Mouse (Mus musculus) right cerebral cortex, postnatal 4 days (tissue): ENCODE measurements around the gene Gm10283.
"Not testable (repeated sequence)": the region's sequence is repeated elsewhere in the genome, so short reads cannot be mapped to it uniquely, and the experiment has no call there.

Source experiments
- DNase-seq: peaks from one replicate; pipeline ENCODE4 v3.0.0-alpha.2; 2022

Gene Gm10283

GRCm38 (mm10) chr8:60503098-60503497 is at the start of gene Gm10283:
Gm10283 (minus strand) TSS chr8:60503198.
- DNase-seq: no peak

- DNase-seq: no peak
Measured at GRCm38 (mm10) chr8:60534945-60535344, 31.9 kb upstream of the Gm10283 start.

GRCm38 (mm10) chr8:60518286-60518685 is 15.3 kb upstream of the Gm10283 start:
- DNase-seq: no peak

- peak; percentile 63 for DNase-seq
Measured at GRCm38 (mm10) chr8:60505653-60506521, 2.9 kb upstream of the Gm10283 start, which contains the start of gene Aadat. Aadat (plus strand) TSS chr8:60505932.

- DNase-seq: not testable (repeated sequence)
Measured at GRCm38 (mm10) chr8:60495046-60495445, 8.0 kb downstream of the Gm10283 start.

GRCm38 (mm10) chr8:60494606-60495005 is 8.4 kb downstream of the Gm10283 start:
- DNase-seq: no peak

GRCm38 (mm10) chr8:60492471-60492870 is 10.5 kb downstream of the Gm10283 start:
- DNase-seq: no peak

- no peak for DNase-seq
Measured at GRCm38 (mm10) chr8:60491871-60492270, 11.1 kb downstream of the Gm10283 start.

- DNase-seq: no peak
Measured at GRCm38 (mm10) chr8:60490147-60490546, 12.9 kb downstream of the Gm10283 start.

GRCm38 (mm10) chr8:60466686-60467335 is 36.2 kb downstream of the Gm10283 start:
- peak; percentile 77 for DNase-seq

GRCm38 (mm10) chr8:60449296-60449695 is 53.7 kb downstream of the Gm10283 start:
- no peak for DNase-seq

- DNase-seq: peak; percentile 6
Measured at GRCm38 (mm10) chr8:60444989-60445388, 58.0 kb downstream of the Gm10283 start.

GRCm38 (mm10) chr8:60438557-60438956 is 64.4 kb downstream of the Gm10283 start:
- DNase-seq: no peak

GRCm38 (mm10) chr8:60436872-60437271 is 66.1 kb downstream of the Gm10283 start:
- no peak for DNase-seq

GRCm38 (mm10) chr8:60432649-60433048 is 70.3 kb downstream of the Gm10283 start:
- DNase-seq: no peak

GRCm38 (mm10) chr8:60406358-60406757 is 96.6 kb downstream of the Gm10283 start:
- DNase-seq: no peak

GRCm38 (mm10) chr8:60404994-60405548 is 97.9 kb downstream of the Gm10283 start:
- no peak for DNase-seq

- DNase-seq: no peak
Measured at GRCm38 (mm10) chr8:60393675-60394074, 109.3 kb downstream of the Gm10283 start.

- no peak for DNase-seq
Measured at GRCm38 (mm10) chr8:60386589-60386988, 116.4 kb downstream of the Gm10283 start.
